Mouse (Mus musculus) testis, adult 2 months (tissue): Measurements from ENCODE around the gene Vmn1r213.

Experiments used
- CTCF ChIP-seq: fragments of 200-500 bp; IDR thresholded peaks from 2 replicates; pipeline ENCODE4 v1.5.1; 2012; ENCODE audit warnings: low read depth, mild to moderate bottlenecking, inconsistent platforms, low read length, moderate library complexity; ENCODE audit not compliant: control insufficient read depth, insufficient read depth, insufficient replicate concordance
- POLR2A ChIP-seq: fragments of 200-500 bp; IDR thresholded peaks from 2 replicates; pipeline ENCODE4 v1.6.1; 2012; ENCODE audit warnings: low read depth, mild to moderate bottlenecking, inconsistent platforms, low read length, moderate library complexity; ENCODE audit not compliant: control insufficient read depth

- TF ChIP-seq POLR2A (no peak), CTCF (no peak)
These were observed 17.1 kb upstream of the Vmn1r213 start for GRCm38 (mm10) chr13:22990214-22990891.
